In the genomic region with DNA sequence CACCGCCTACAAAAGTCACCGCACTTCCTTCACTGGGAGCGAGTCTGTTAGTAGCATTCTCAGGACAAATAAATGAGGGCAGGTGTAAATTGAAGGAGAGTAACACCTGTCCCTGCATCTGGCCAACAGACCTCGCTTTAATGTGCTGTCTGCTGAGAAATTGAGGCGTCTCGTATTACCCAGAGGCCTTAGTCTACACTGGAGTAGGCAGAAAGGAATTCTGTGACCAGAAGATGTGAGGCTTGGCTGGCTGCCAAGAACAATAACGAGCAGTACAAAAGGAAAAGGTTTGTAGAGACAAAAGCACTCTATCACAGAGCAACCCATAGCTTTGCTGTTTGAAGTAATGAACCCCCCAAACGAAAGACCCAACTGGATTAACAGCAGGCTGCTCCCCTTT, we compare ENCODE assay signal across 8 mouse cellular contexts.
DNase-seq lines count a peak whose midpoint lies in the region; ATAC-seq lines count a peak whose summit lies in the region.

No protein-coding gene starts in this region.

- ATAC-seq in hindbrain, embryonic 13.5 days (ENCODE audit: low FRiP score), result peak; percentile 59
- peak; percentile 96 for ATAC-seq in limb, embryonic 12.5 days (ENCODE audit: insufficient number of reproducible peaks, insufficient read depth, low FRiP score, low TSS enrichment, low read depth)
- peak; percentile 60 for ATAC-seq in neural tube, embryonic 12.5 days (ENCODE audit: low FRiP score, low read depth)
- no peak for ATAC-seq in megakaryocyte, adult 5-6 weeks (ENCODE audit: poor library complexity, severe bottlenecking)

- no peak overlapping the region for H3K4me2 ChIP-seq in hindbrain, embryonic 13.5 days
- peak overlapping the region; percentile 24 for H3K4me2 ChIP-seq in limb, embryonic 12.5 days
- no peak overlapping the region for H3K4me2 ChIP-seq in neural tube, embryonic 12.5 days (replicated peaks)

- no peaks in the 10 kb centered on the region for H3K9me3 ChIP-seq in hindbrain, embryonic 13.5 days
- no peaks in the 10 kb centered on the region for H3K9me3 ChIP-seq in limb, embryonic 12.5 days
- no peaks in the 10 kb centered on the region for H3K9me3 ChIP-seq in neural tube, embryonic 12.5 days

- no peak overlapping the region for H3K4me3 ChIP-seq in hindbrain, embryonic 13.5 days
- H3K4me3 ChIP-seq in limb, embryonic 12.5 days (replicated peaks), result no peak overlapping the region
- no peak overlapping the region for H3K4me3 ChIP-seq in neural tube, embryonic 12.5 days

- H3K27me3 ChIP-seq in hindbrain, embryonic 13.5 days, result no peaks in the 10 kb centered on the region
- no peaks in the 10 kb centered on the region for H3K27me3 ChIP-seq in limb, embryonic 12.5 days
- no peaks in the 10 kb centered on the region for H3K27me3 ChIP-seq in neural tube, embryonic 12.5 days (replicated peaks)

- peaks cover 9% of the 10 kb centered on the region for H3K4me1 ChIP-seq in hindbrain, embryonic 13.5 days (replicated peaks)
- H3K4me1 ChIP-seq in limb, embryonic 12.5 days (replicated peaks), result peaks cover 35% of the 10 kb centered on the region
- peaks cover 16% of the 10 kb centered on the region for H3K4me1 ChIP-seq in neural tube, embryonic 12.5 days

- H3K36me3 ChIP-seq in hindbrain, embryonic 13.5 days, result no peaks in the 10 kb centered on the region
- no peaks in the 10 kb centered on the region for H3K36me3 ChIP-seq in limb, embryonic 12.5 days
- no peaks in the 10 kb centered on the region for H3K36me3 ChIP-seq in neural tube, embryonic 12.5 days

- peak overlapping the region; percentile 15; the same call in 1 of the 2 replicates for H3K27ac ChIP-seq in hindbrain, embryonic 13.5 days
- H3K27ac ChIP-seq in limb, embryonic 12.5 days, result peak overlapping the region; percentile 85
- no peak overlapping the region for H3K27ac ChIP-seq in neural tube, embryonic 12.5 days

- no peak overlapping the region for H3K9ac ChIP-seq in hindbrain, embryonic 13.5 days
- H3K9ac ChIP-seq in limb, embryonic 12.5 days (replicated peaks), result no peak overlapping the region
- H3K9ac ChIP-seq in neural tube, embryonic 12.5 days, result no peak overlapping the region

- DNase-seq in right cerebral cortex, adult 18-20 months, result peak; percentile 4
- no peak for DNase-seq in right cerebral cortex, postnatal 25 days
- DNase-seq in fat pad, adult 2 months (ENCODE audit: extremely low read depth, low read depth, low spot score), result peak; percentile 49
- no peak for DNase-seq in adipocyte (ENCODE audit: low spot score)

- WGBS in hindbrain, embryonic 13.5 days, result 31% methylated on average over 8 of the region's 8 CpGs
- WGBS in limb, embryonic 12.5 days, result 3% methylated on average over 8 of the region's 8 CpGs
- 28% methylated on average over 8 of the region's 8 CpGs for WGBS in neural tube, embryonic 12.5 days

Comparison
In these comparisons a context has a peak if more than half of its experiments do, and no peak if none do; other contexts are left out.
1. DNase-seq: peak in right cerebral cortex, adult 18-20 months (single experiment) and fat pad, adult 2 months (single experiment); none in right cerebral cortex, postnatal 25 days (single experiment) and adipocyte (single experiment).